Mouse (Mus musculus) cortical plate, adult 2 months (tissue): ENCODE results near the gene Sptbn1.

Experiments
- CTCF ChIP-seq: fragments of 200-500 bp; IDR thresholded peaks from 2 replicates; pipeline ENCODE4 v1.5.1; 2011; ENCODE audit warnings: mild to moderate bottlenecking, control low read depth, low read length; ENCODE audit not compliant: insufficient read depth; ENCODE audit errors: extremely low read depth
- POLR2A ChIP-seq: fragments of 200-500 bp; IDR thresholded peaks from 2 replicates; pipeline ENCODE4 v1.6.1; 2011; ENCODE audit warnings: mild to moderate bottlenecking, low read length, control low read depth; ENCODE audit not compliant: insufficient read depth; ENCODE audit errors: extremely low read depth

DNA sequence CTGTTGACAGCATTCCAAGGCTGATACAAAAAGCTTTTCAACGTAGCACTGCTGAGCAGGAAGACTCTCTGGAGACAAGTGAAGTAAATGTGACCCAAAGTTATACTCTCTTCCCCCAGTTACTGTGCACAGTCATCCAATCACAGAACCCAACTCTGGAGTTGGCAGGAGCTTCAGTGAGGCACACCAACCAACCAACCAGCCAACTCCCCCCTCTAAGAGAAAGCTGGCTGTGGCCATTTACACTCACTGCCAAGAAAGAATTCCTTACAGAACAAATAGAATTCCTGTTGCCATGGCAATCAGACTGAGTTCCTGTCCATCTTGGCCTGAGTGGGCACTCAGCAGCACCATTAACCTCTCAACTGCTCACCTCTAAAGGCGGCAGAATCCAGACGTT lies 24.4 kb downstream of the Sptbn1 start:
- TF ChIP-seq CTCF (no peak), POLR2A (no peak)
